Mouse (Mus musculus): ENCODE measurements around the gene Aurka. TPM values are rescaled to one million over a fixed set of nuclear protein-coding genes. Genes with fewer than 3 reads are reported as not detected.
A peak's percentile ranks its signal among the peaks of the same experiment; 100 is the strongest.

Aurka gene
- 1.1 and 1.7 TPM in 2 replicates for polyA plus RNA-seq (2012; rRNA removed)

DNA sequence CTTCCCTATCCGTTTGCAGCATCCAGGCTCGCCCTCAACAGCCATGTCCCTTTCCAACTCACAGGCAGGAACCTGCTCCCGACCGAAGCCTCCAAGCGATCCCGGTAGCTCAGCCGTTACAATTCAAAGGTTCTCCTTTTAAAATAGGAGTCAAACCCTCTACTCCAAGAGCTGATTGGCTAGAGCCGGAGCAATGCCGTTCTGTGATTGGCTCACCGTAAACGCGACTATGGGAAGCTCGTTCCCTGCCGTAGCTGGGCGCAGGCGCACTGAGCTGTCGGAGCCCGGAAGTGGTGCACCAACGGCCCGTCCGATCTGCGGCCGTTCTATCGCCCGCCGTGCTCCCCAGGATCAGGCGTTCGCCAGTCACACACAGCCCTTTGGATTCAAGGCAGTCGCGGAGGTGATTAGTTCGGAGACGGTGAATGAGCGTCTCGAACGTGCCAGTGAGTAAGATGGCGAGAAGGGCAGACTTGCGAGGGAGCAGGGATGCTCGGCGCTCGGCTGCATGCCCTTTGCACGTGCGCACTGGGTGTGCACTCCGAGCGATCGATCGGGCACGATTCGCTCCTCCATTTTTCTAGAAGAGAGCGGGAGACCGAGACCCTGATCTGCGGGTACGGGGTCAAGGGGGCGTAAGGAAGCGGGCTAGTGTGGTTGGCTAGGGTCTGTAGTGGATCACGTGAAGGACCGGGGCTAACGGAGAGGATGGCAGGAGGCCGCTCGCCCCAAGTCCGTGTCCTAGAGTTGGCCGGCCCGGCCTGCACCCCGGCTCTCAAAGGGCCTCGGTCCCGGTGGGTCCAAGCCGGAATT, at the start of gene Aurka, which contains the start of gene Cstf1:
TSS of gene Aurka (minus strand) at position 125 of the 813 bp plus-strand sequence.
TSS of gene Cstf1 (plus strand) at position 271 of the 813 bp plus-strand sequence.
- peaks cover 2% of the 10 kb centered on the region; the same call in 1 of the 2 replicates for H3K4me1 ChIP-seq (ENCODE audit: control insufficient read depth, insufficient read depth, low read length)
- H3K4me3 ChIP-seq (ENCODE audit: insufficient read depth, low read length) = peak within 1 kb of the TSS; percentile 57
- H3K27ac ChIP-seq (ENCODE audit: insufficient read depth, low read length) = peak within 1 kb of the TSS; percentile 72
- TF ChIP-seq POLR2A (IDR thresholded peaks at IDR 0.05; ENCODE audit: extremely low read depth, insufficient read depth, low read length) (peak; percentile 69; the same call in 1 of the 2 replicates), CTCF (IDR thresholded peaks at IDR 0.05; ENCODE audit: extremely low read depth, insufficient read depth, low read length) (no peak)

DNA sequence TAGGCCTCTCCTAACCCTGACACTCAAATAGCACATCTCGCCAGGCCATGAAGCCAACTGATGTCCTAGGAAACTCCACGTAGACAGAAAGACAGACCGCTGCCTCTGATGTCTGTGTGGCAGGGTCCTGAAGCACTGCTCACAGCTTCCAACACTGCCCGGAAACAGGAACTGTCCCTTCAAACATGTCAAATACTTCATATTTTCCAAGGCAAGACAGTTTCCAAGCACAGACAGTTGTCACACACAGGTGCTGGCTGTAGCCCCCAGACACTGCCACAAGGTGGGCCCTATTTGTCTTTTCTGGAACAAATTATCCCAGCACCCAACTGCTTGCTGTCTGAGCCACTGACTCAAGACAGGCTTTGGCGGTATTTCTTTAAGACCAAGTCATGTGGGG, 47.9 kb upstream of the Aurka start:
- no peak overlapping the region for H3K27ac ChIP-seq (ENCODE audit: insufficient read depth, low read length)
- no peaks in the 10 kb centered on the region for H3K4me1 ChIP-seq (ENCODE audit: control insufficient read depth, insufficient read depth, low read length)
- no peak for TF ChIP-seq POLR2A (IDR thresholded peaks at IDR 0.05; ENCODE audit: extremely low read depth, insufficient read depth, low read length)
- no peak overlapping the region for H3K4me3 ChIP-seq (ENCODE audit: insufficient read depth, low read length)

- Histone ChIP-seq H3K4me3 (ENCODE audit: insufficient read depth, low read length) (no peak overlapping the region), H3K4me1 (ENCODE audit: control insufficient read depth, insufficient read depth, low read length) (no peaks in the 10 kb centered on the region), H3K27ac (ENCODE audit: insufficient read depth, low read length) (no peak overlapping the region)
- TF ChIP-seq POLR2A (IDR thresholded peaks at IDR 0.05; ENCODE audit: extremely low read depth, insufficient read depth, low read length) = no peak
- TF ChIP-seq CTCF (IDR thresholded peaks at IDR 0.05; ENCODE audit: extremely low read depth, insufficient read depth, low read length) = no peak
Observed at GRCm38 (mm10) chr2:172416876-172417275, 46.5 kb upstream of the Aurka start.

- H3K27ac ChIP-seq (ENCODE audit: insufficient read depth, low read length) = no peak overlapping the region
- TF ChIP-seq POLR2A (IDR thresholded peaks at IDR 0.05; ENCODE audit: extremely low read depth, insufficient read depth, low read length) (no peak), CTCF (IDR thresholded peaks at IDR 0.05; ENCODE audit: extremely low read depth, insufficient read depth, low read length) (no peak)
- no peaks in the 10 kb centered on the region for H3K4me1 ChIP-seq (ENCODE audit: control insufficient read depth, insufficient read depth, low read length)
- no peak overlapping the region for H3K4me3 ChIP-seq (ENCODE audit: insufficient read depth, low read length)
Observed at GRCm38 (mm10) chr2:172416218-172416617, 45.9 kb upstream of the Aurka start.

GRCm38 (mm10) chr2:172413894-172414293, 43.6 kb upstream of the Aurka start:
- TF ChIP-seq CTCF (IDR thresholded peaks at IDR 0.05; ENCODE audit: extremely low read depth, insufficient read depth, low read length) (no peak), POLR2A (IDR thresholded peaks at IDR 0.05; ENCODE audit: extremely low read depth, insufficient read depth, low read length) (no peak)
- H3K27ac ChIP-seq (ENCODE audit: insufficient read depth, low read length) = no peak overlapping the region
- no peak overlapping the region for H3K4me3 ChIP-seq (ENCODE audit: insufficient read depth, low read length)
- H3K4me1 ChIP-seq (ENCODE audit: control insufficient read depth, insufficient read depth, low read length) = no peaks in the 10 kb centered on the region

DNA sequence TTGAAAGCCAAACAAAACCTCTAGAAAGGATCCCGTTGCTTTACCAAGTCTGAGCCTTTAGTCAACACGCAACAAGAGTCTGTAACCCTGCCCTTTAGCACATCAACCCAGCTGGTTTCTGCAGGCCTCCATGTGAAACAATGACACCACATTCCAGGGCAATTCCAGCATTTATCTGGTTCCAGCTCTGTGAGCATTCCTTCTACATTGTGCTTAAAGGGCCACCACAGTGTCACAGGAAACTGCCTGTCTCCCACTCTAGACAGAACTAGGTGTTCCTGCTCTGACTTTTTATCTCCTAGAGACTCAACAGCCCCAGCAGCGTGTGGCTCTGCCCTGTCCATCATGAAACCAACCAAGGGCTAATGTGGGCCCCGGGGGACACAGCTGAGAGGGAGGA, 42.9 kb upstream of the Aurka start:
- Histone ChIP-seq H3K27ac (ENCODE audit: insufficient read depth, low read length) (no peak overlapping the region), H3K4me1 (ENCODE audit: control insufficient read depth, insufficient read depth, low read length) (no peaks in the 10 kb centered on the region), H3K4me3 (ENCODE audit: insufficient read depth, low read length) (no peak overlapping the region)
- TF ChIP-seq POLR2A (IDR thresholded peaks at IDR 0.05; ENCODE audit: extremely low read depth, insufficient read depth, low read length) (no peak), CTCF (IDR thresholded peaks at IDR 0.05; ENCODE audit: extremely low read depth, insufficient read depth, low read length) (no peak)

DNA sequence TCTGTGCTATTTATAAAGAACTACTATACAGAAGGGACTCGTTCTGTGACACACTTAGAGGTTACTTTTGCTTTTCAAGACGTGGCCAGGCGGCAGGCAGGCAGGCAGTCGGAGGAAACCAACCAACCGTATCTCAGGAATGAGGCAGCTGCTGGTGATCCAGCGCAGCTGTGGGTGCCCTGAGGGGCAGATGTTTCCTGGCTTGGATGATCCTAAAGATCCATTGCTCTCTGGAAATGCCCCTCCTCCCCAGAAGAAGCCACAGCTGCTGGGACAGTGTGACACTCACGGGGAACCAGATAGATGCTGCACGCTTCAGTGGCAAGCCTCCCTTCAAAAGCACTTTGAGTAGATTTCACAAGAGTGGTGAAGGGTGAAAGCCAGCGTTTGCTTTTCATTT, 42.1 kb upstream of the Aurka start:
- Histone ChIP-seq H3K4me1 (ENCODE audit: control insufficient read depth, insufficient read depth, low read length) (no peaks in the 10 kb centered on the region), H3K27ac (ENCODE audit: insufficient read depth, low read length) (no peak overlapping the region), H3K4me3 (ENCODE audit: insufficient read depth, low read length) (no peak overlapping the region)
- TF ChIP-seq CTCF (IDR thresholded peaks at IDR 0.05; ENCODE audit: extremely low read depth, insufficient read depth, low read length) (no peak), POLR2A (IDR thresholded peaks at IDR 0.05; ENCODE audit: extremely low read depth, insufficient read depth, low read length) (no peak)

- H3K4me3 ChIP-seq (ENCODE audit: insufficient read depth, low read length) = no peak overlapping the region
- H3K4me1 ChIP-seq (ENCODE audit: control insufficient read depth, insufficient read depth, low read length) = no peaks in the 10 kb centered on the region
- H3K27ac ChIP-seq (ENCODE audit: insufficient read depth, low read length) = no peak overlapping the region
- TF ChIP-seq POLR2A (IDR thresholded peaks at IDR 0.05; ENCODE audit: extremely low read depth, insufficient read depth, low read length) (no peak), CTCF (IDR thresholded peaks at IDR 0.05; ENCODE audit: extremely low read depth, insufficient read depth, low read length) (no peak)
Observed at GRCm38 (mm10) chr2:172411091-172411490, 40.8 kb upstream of the Aurka start.

- no peak overlapping the region for H3K27ac ChIP-seq (ENCODE audit: insufficient read depth, low read length)
- no peak overlapping the region for H3K4me3 ChIP-seq (ENCODE audit: insufficient read depth, low read length)
- H3K4me1 ChIP-seq (ENCODE audit: control insufficient read depth, insufficient read depth, low read length) = no peaks in the 10 kb centered on the region
- TF ChIP-seq POLR2A (IDR thresholded peaks at IDR 0.05; ENCODE audit: extremely low read depth, insufficient read depth, low read length) (no peak), CTCF (IDR thresholded peaks at IDR 0.05; ENCODE audit: extremely low read depth, insufficient read depth, low read length) (no peak)
Observed at GRCm38 (mm10) chr2:172410686-172411085, 40.4 kb upstream of the Aurka start.

- H3K27ac ChIP-seq (ENCODE audit: insufficient read depth, low read length) = no peak overlapping the region
- H3K4me3 ChIP-seq (ENCODE audit: insufficient read depth, low read length) = no peak overlapping the region
- TF ChIP-seq CTCF (IDR thresholded peaks at IDR 0.05; ENCODE audit: extremely low read depth, insufficient read depth, low read length) (no peak), POLR2A (IDR thresholded peaks at IDR 0.05; ENCODE audit: extremely low read depth, insufficient read depth, low read length) (no peak)
- H3K4me1 ChIP-seq (ENCODE audit: control insufficient read depth, insufficient read depth, low read length) = no peaks in the 10 kb centered on the region
Observed at GRCm38 (mm10) chr2:172407499-172407898, 37.2 kb upstream of the Aurka start.
